Mouse (Mus musculus) fibroblast of lung, adult 2 months (primary cell): ENCODE results near the gene 1810010D01Rik.

Experiments
- DNase-seq: peaks from one replicate; pipeline ENCODE4 v3.0.0-alpha.2; 2011; ENCODE audit warnings: low read depth

The 1810010D01Rik gene

DNA sequence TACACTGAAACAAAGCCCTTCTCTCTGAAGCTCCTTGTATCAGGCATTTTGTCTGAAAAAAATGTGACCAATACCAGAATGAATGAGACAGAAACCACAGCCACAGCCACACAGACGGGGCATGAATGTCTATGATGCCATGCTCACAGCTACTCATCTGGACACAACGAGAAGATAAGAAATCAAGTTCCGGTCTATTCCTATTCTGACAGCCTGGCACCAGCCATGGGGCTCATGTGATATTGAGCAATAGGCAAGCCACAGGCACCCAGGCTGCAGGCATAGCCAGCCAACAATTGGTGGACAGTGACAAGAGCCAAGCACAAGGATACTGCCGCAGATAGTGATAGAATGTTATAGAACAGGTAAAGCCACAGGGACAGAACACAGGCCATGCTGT, 7.6 kb upstream of the 1810010D01Rik start:
- DNase-seq = no peak

DNA sequence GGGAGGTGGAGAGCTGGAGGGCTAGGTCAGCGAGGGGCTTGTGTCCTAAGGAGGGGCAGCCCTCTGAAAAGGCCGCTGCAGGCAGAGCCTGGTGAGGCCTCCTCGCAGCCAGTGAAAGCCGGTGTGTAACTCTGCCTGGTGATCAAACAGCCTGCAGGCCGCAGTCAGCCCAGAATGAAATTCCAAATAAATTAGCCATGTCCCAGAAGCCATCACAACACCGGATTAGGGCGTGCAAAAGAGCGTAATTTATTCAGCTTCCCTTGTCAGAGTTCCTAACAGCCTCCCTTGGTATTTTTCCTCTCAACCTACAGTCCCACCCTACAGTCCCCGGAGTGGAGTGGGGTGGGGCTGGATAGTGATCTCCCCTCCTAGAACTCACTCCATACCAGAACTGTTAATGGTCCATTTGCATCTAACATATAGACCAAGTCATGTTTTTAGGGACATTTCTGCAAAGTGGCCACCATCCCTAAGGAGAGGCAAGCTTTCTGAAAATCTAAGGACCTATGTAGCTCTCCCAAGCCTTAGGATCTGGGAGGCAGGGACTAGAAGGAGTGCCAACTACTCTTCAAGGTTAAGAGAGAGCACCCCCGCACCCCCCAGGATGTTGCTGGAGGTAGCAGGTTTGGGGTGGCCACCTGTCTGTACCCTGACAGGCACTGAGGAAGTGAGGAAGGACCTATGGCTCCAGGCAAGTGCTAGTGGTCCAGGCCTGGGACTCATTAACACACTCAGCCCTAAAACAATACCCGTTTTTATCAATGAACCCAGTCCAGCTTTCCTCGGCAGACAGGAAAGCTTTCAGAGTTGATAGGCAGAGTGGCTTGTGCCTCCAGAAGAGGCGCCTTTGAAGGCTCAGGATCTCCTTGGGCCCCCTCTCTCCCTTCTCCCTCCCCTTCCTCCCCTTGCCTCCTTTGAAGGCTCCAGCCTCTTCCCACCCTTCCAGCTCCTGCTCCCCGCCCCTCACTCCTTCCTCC, 4.1 kb upstream of the 1810010D01Rik start:
- DNase-seq = no peak

DNA sequence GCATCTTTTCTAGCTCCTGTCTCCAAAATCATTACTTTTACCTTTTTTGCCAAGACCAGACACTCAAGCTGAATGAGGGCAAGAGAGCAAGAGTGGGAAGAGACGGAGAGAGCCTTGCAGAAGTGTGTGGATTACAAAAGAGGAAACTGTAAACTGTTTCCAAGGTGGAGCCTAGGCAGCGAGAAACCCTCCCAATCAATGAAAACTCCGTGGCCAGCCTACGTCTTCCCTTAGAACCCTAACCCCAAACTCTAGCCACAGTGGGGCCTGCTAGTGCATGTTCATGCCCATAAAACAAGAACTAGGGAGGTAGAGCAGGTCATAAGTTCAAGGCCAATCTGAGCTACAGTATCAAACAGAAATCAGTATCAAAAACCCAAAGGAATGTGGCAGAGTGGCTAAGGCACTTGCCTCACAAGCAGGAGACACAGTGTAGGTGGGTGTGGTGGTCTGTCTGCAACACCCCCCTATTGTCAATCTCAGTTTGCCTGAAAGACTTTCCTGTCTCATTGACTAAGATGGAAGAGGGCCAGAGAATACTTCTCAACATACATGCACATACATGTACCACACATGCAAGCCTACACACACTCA, 2.7 kb upstream of the 1810010D01Rik start:
- DNase-seq = no peak

DNA sequence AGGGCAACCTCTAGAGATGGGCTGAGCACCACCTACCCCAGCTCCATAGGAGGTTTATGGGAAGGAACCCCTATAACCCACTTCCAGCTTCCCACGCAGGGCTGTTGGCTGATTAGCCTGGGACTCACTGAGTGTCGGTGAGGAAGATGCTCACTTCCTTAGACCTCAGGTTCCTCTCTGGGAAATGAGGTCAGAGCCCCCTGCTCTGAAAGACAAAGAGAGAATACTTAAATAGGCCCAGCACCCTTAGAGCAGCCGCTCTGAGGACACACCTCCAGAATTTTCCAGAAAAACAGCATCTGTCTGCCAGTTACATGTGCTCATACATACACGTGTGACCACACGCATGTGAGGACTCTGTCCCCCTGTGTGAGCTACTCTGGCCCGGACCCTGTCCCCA, 1.1 kb downstream of the 1810010D01Rik start:
- no peak for DNase-seq

DNA sequence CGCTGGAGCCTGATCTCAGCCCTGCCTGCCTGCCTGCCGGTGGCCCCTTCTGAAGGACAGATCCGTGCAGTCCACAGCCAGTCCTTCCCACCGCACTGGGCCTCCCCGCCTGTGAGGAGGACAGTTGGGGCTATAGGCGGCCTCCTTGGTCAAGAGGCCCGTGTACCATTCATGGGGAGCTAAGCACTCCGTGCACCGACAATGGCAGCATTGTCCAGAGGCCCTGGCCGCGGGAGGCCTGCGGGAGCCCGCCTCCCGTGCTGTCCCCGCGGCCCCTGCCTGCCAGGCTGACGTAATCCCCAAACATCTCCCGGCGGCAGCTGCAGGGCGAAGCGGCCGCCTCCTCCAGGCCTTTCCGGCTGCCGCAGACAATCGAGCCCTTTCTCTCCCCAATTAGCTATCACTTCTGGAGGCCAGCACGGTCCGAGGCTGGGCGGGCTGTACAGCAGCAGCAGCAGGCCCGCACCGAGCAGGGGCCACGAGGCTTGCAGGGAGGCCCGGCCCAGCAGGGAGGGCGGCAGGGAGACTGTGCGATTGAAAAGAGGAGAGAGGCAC, 1.8 kb downstream of the 1810010D01Rik start:
- DNase-seq = peak; percentile 82

DNA sequence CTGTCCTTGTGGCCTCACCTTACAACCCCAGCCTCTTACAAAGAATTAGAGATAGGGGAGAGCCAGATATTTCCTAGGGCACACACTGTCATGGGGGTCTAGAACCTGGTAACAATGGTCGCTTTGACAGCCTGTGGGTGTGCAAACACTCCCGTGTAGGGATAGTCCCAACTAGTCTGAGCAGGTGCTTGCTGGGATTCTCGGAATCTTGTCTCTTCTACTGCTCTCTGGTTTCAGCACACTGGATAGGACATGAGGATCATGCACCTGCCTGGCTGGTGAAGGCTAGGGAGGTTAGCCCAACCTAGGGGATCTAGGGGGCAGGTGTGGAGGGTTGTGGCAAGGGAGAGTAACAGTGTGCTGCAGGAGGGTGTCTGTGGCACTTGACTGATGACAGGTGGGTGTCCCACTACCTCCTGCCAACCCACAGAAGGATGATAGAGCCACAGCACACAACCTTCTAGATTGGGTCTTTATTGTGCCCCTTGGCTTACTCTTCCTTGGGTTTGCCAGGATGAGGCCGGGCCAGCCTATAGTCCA, 2.5 kb downstream of the 1810010D01Rik start:
- no peak for DNase-seq

DNA sequence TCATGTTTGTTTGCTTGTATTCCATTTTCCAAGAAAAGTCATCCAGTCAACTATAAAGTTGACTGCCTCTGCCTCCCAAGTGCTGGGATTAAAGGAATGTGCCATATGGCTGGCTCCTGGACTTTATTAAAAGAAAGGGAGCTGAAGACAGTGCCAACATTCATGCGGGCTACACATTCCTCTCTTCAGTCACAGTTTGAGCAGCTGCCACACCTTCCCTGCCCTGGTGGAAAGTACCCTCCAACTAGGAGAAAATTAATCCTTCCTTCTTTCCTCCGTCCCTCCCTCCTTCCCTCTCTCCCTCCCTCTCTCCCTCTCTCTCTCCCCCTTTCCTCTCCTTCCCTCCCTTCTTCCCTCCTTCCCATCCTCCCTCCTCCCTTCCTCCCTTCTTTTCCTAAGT, 8.2 kb downstream of the 1810010D01Rik start:
- no peak for DNase-seq

DNA sequence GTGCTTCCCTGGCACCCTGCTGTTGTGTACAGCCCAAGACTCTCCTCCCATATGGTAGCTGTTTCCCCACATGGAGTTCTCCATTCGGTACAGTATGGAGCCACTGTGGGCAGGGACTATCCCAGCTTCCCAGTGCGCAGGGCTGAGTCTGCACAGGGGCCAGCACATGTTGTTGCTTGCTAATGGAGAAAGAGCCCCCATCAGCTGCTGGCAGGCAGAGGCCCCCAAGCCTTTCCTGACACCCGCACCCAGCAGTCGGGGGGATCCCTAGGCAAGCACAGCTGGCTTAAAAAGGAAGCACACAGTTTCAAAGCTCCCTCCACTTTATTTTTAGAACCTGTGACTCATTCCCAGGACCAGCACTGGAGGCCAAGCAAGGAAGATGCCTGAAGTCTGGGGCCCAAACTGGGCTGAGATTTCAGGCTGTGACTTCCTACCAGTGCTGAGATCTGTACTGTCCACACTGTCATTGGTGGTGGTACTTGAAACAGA, 9.7 kb downstream of the 1810010D01Rik start:
- DNase-seq = no peak

DNA sequence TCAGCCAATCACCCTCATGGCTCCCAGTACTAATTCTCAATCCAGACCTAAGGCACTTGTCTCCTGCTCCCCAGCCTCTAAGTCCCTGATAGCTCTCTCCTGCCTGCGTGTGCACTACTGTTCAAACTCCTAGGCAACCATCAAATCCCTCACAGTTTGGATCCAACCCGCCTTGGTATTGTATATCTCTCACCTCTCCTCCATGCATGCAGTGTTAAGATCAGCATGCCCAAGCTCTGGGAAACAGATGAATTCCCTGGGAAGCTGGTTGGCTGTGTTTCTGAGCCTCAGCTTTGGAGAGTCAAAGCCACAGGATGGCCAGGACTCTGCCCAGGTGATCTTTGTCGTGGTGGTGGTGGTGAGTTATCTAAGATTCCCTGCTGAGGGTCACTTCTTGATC, 10.2 kb downstream of the 1810010D01Rik start:
- no peak for DNase-seq

DNA sequence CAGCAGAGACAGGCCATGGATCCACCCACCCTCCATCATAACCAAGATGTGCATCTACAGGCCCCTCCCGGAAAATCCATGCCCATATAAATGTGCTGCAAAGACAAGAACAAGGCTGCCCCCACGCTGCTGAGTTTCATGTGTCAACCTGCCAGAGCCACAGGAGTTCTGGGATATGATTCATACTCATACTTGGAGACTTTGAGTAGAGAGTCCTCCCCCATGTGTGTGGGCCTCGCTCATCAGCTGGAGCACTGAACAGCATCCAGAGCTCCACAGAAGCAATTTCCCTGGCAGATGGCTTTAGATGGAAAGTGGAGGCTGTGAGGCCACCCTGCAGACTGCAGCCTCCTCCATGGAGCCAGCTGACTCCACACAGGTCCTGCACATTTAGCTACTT, 10.9 kb downstream of the 1810010D01Rik start:
- DNase-seq = no peak

DNA sequence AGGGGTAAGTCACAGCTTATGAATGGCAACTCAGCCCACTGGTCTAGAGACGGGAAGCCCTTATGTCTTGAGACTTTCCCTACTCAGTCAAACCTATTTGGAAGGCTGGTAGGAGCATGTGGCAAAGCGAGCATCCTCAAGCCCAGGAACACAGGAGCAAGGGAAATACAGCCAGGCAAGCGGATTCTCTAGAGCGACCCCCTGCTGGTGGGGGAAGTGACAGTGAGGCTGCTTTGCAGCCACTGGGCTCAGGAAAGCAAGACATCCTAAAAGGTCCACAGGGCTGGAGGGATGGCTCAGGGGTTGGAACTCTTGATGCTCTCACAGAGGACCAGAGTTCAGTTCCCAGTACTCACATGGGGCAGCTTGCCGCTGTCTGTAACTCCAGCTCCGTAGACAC, 11.6 kb downstream of the 1810010D01Rik start:
- no peak for DNase-seq

DNA sequence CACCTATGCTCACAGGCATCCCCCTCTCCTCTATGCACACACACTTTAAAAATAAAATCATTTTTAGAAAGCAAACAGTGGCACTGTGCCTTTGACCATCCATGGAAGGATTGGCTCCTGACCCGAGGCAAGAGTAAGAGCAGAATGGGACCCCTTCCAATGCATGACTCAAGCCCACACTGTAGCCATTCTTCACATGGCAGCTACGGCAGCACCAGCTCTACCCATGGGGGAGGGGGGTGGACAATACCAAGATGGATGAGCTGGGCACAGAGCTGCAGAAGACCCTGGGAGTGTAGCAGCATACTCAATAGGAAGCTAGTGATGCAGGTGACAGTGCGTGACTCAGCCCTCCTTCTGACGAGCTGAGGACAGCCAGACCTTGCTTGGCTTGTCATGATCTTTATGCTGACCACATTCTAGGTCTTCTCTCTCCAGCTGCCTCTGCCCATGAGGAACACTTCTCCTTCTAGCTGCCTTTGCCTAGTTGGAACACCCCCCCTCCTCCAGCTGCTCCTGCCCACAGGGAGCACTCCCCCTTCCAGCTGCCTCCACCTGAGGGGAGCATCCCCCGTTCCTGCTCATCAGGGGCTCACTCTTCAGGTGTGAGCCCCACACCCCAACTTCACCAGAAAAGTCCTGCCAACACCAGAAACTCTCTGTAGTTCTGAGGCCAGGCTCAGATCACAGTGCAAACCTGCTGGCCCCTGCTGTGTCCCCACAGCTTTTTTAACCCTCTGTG, 12.6 kb downstream of the 1810010D01Rik start:
- peak; percentile 82 for DNase-seq

DNA sequence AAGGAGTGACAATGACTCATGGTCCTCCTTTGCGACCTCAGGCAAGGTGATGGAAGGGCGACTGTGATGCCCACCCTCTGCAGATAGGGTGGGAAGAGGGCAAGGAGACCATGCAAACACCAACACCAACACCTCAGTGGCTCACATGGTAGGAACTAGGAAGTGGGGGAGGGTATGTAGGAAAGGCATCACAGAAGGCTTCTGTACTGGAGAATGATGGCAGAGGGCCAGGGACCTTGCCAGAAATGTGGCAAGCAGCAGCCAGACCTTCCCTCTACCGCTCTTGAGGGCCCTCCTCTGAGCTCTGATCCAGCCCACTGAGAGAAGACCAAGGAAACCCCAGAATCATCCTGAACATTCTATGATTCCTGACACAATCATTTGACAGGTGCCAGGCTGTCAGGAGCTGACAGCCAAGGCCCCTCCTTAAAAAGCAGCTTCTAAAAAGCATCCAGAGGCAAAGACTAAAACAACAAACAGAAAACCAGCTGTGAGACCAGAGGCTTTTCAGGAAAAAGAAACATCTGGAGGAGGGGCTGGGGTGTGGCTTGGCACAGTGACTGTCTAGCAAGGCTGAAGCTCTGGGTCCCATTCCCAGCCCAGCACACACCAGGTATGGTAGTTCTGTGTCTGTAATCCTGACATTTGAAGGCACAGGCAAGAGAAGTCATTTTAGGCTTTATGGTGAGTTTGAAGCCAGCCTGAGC, 13.3 kb downstream of the 1810010D01Rik start:
- DNase-seq = peak; percentile 64

DNA sequence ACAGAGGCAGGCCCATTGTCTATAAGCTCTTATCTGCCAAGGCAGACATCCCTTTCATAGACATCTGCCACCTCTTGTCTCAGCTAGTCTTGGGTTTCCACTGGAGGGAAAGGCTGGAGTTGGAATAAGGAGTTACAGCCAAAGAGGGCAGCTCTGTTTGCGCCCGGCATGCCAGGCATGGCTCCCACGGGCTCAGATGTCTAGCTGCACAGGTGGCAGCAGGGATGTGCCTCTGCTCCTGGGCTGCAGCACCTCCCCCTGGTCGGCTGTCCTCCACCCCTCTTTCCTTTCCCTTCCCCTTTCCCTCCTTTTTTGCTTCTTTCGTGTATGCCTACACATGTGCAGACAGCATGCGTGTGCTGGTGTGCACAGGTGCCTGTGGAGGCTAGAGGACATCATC, 15.1 kb downstream of the 1810010D01Rik start:
- DNase-seq = no peak

DNA sequence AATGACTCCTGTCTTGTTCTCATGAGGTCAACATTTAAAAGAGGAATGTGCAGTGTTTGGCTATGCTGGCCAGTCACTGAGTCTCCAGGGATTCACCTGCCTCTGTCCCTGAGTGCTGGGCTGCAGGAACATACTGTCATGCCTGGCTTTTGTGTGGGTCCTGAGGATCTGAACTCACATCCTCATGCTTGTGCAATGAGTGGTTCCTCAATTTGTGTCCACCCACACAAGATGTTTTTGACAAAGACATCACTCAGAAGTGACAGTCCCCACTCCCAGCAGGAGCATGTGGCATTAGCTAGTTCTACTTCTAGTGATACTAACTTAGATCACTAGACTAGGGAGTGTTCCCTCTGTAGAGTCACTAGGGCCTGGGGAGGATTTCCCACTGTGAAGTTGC, 17.4 kb downstream of the 1810010D01Rik start:
- DNase-seq = no peak

DNA sequence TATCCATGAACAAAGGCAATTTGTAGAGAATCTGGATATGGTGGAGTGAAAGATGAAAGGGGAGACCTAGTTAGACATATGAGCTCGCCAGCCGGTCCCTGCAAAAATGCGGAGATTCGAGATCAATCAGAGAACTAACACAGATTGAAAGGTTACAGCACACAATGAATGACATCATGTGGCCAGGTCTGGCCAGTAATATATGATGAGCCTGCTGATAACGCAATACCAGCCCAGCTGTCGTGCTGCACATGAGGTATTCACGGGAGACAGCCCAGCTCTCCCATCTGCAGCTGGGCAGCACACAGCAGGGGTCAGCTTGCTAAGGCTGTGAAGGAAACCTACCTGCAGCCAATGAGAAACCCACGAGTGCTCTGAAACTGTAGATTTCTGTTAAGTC, 18.6 kb downstream of the 1810010D01Rik start:
- no peak for DNase-seq

DNA sequence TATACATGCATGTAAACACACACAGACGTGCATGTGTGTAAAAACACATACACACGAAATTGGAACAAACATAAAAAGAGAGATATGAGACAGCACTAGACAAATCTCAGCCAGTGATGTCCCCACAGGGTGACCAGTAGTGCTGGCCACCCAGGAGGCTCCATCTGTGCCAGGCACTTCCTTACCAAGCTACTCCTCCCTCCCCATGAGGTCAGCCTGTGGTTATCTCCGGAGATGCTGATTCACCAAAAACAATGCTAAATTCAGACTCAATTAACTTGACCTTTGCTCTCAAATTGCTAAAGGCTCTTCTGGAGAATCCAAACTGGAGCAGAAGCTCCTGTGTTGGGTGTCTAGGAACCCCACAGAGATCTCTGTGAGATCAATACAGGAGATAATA, 20.1 kb downstream of the 1810010D01Rik start:
- DNase-seq = no peak

DNA sequence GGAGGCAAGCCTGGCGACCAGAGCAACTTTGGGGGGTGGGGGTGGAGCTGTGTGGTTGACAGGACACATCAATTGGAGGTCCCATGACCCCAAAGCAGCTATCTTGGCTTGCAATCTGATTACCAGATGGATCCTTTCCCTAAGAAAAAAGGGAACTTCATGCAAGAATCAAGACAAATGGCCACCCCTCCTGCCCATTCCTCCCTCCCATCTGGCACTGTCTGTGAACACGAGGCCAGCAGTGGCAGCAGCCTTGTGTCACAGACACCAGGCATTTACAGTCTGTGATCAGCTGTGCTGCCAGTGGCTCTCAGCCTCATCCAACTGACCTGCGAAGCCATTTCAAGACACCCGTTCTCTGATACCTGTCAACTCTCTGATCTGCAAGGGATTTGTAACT, 25.5 kb downstream of the 1810010D01Rik start:
- DNase-seq = no peak

DNA sequence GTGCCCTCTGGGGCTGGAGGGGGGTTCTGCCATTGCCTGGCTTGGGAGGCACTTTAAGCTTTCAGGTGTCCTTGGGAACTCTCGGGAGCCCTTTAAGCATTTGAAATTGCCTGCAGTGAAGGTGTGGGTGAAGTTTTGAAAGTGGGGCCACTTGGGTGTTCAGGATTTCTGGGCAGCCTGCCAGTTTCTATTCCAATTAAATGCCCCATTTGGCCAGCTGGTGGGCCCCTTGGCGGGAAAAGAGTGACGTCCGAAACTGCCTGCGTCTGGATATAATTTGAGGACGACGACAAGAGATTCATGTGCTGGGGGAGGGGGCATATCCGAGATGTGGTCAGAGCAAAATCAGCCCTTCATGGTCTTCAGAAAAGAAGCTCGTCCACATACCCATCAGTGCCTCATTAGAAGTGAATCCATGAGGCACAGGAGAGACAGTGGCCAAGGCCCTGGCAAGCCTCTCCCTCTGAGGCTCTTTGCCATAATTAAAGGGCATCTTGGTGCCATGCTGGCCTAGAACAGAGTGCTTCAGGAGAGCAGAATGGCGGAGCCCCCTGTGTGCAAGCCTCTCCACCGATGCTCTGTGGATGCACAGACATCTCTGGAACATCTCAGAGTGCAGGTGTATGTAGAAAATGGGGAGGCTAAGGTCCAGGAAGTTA, 26.4 kb downstream of the 1810010D01Rik start:
- no peak for DNase-seq

DNA sequence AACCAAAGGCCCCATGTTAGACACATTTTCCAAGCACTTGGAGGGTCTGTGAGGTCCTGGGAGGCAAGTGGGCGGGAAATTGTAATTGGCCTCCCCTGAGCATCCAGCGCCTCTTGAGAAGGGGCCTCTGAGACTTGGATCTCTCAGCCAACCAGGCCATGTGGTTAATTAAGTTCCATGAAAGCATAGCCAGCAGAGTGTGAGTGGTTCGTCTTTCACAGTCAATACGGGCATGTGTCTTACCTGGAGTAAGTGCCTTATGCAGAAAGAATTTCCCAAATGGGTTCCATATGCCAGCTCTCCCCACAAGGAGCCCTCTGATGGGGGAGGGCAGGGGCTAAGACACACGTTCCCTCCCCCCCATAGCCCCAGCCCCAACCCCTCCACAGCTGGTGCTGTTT, 28.2 kb downstream of the 1810010D01Rik start:
- no peak for DNase-seq
